8 mouse cellular contexts compared by ENCODE assay signal in the genomic region with DNA sequence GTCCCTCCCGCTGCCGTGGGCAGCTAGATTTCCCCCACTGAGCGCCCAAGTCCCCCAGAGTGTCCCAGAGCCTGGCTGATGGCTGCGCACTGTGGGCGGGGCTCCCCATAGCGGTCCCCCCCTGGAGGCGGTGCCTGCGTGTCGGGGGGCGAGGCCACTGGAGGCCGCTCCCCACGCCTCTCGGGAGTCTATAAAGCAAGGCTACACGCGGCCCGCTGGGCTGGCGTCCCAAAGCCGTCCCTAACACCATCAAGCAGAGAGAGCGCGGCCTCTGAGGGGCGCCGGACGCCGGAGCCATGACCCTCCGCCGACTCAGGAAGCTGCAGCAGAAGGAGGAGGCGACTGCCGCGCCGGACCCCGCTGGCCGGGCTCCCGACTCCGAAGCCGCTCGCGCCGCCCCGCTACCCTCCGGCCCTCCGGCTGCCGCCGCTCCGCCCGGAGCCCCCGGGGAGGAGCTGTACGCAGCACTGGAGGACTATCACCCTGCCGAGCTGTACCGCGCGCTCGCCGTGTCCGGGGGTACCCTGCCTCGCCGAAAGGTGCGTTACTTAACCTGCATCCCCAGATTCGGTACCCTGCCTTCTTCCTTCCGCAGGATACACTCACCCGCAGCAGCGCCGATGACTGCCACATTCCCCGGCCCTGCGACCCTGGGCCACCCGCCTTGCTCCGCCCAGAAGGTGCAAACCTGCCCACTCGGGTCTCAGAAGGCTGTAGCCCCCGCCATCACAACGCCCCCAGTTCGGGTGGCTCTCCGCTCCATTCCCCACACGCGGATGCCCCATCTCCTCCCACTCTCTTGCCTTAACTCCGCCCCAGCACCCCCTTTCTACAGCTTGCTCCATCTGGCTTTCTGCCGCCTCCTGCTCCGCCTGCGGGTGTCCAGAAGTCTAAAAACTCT. TPM values are rescaled to one million over a fixed set of nuclear protein-coding genes. Genes with fewer than 3 reads are reported as not detected.
DNase-seq lines count a peak whose midpoint lies in the region; ATAC-seq and TF ChIP-seq lines count a peak whose summit lies in the region.

A gene (plus strand): TSS at position 183 of the 901 bp plus-strand sequence.

- H3K27me3 ChIP-seq in forebrain, embryonic 13.5 days, result peaks cover 21% of the 10 kb centered on the region; the same call in 1 of the 2 replicates
- H3K27me3 ChIP-seq in heart, postnatal 0 days (ENCODE audit: control insufficient read depth, insufficient read depth, low read length), result peaks cover 4% of the 10 kb centered on the region; the same call in 1 of the 2 replicates
- peaks cover 39% of the 10 kb centered on the region for H3K27me3 ChIP-seq in liver, embryonic 16.5 days (ENCODE audit: control insufficient read depth, insufficient read depth, low read depth, low read length)
- H3K27me3 ChIP-seq in neural tube, embryonic 12.5 days (replicated peaks), result peaks cover 19% of the 10 kb centered on the region
- H3K27me3 ChIP-seq in stomach, embryonic 16.5 days (ENCODE audit: control insufficient read depth, insufficient read depth, low read length), result no peaks in the 10 kb centered on the region

- no peaks in the 10 kb centered on the region for H3K9me3 ChIP-seq in forebrain, embryonic 13.5 days (replicated peaks)
- no peaks in the 10 kb centered on the region for H3K9me3 ChIP-seq in heart, postnatal 0 days (replicated peaks; ENCODE audit: control insufficient read depth, low read length)
- H3K9me3 ChIP-seq in liver, embryonic 16.5 days (replicated peaks; ENCODE audit: control insufficient read depth, low read length), result no peaks in the 10 kb centered on the region
- no peaks in the 10 kb centered on the region for H3K9me3 ChIP-seq in neural tube, embryonic 12.5 days
- no peaks in the 10 kb centered on the region for H3K9me3 ChIP-seq in stomach, embryonic 16.5 days (replicated peaks; ENCODE audit: control insufficient read depth, low read length)

- H3K4me3 ChIP-seq in forebrain, embryonic 13.5 days, result peak within 1 kb of the TSS; percentile 71
- peak within 1 kb of the TSS; percentile 86 for H3K4me3 ChIP-seq in heart, postnatal 0 days (ENCODE audit: low read depth, low read length)
- H3K4me3 ChIP-seq in liver, embryonic 16.5 days (ENCODE audit: low read depth, low read length), result peak within 1 kb of the TSS; percentile 57
- H3K4me3 ChIP-seq in neural tube, embryonic 12.5 days, result peak within 1 kb of the TSS; percentile 69
- H3K4me3 ChIP-seq in stomach, embryonic 16.5 days (replicated peaks; ENCODE audit: low read length), result peak within 1 kb of the TSS; percentile 81

- peak within 1 kb of the TSS; percentile 98 for H3K4me2 ChIP-seq in forebrain, embryonic 13.5 days
- peak within 1 kb of the TSS; percentile 93 for H3K4me2 ChIP-seq in heart, postnatal 0 days (ENCODE audit: low read depth, low read length)
- peak within 1 kb of the TSS; percentile 74 for H3K4me2 ChIP-seq in liver, embryonic 16.5 days (ENCODE audit: low read depth, low read length)
- H3K4me2 ChIP-seq in neural tube, embryonic 12.5 days (replicated peaks), result peak within 1 kb of the TSS; percentile 93
- H3K4me2 ChIP-seq in stomach, embryonic 16.5 days (ENCODE audit: low read depth, low read length), result peak within 1 kb of the TSS; percentile 62

- peak; percentile 85 for DNase-seq in CD4-positive helper T cell, adult 2 months (ENCODE audit: low read depth, low spot score)
- peak; percentile 91 for DNase-seq in brain, adult 2 months (ENCODE audit: low read depth, low spot score)
- peak; percentile 86 for DNase-seq in heart, postnatal 0 days (ENCODE audit: low spot score)
- DNase-seq in kidney, postnatal 36 days, result peak; percentile 92 to 93

- TF ChIP-seq EP300 in heart, postnatal 0 days (IDR thresholded peaks at IDR 0.05; ENCODE audit: low read depth), result no peak

- no peak for TF ChIP-seq CTCF in heart, postnatal 0 days (IDR thresholded peaks at IDR 0.05; ENCODE audit: low read depth)

- H3K36me3 ChIP-seq in forebrain, embryonic 13.5 days (ENCODE audit: poor library complexity, severe bottlenecking), result 0 out of 2 replicates have a peak, but pooled peaks cover 5% of the 10 kb centered on the region
- H3K36me3 ChIP-seq in heart, postnatal 0 days (replicated peaks; ENCODE audit: control insufficient read depth, insufficient read depth, low read length), result peaks cover 5% of the 10 kb centered on the region; the same call in 1 of the 2 replicates
- H3K36me3 ChIP-seq in liver, embryonic 16.5 days (ENCODE audit: control insufficient read depth, insufficient read depth), result no peaks in the 10 kb centered on the region
- H3K36me3 ChIP-seq in neural tube, embryonic 12.5 days, result peaks cover 3% of the 10 kb centered on the region; the same call in 1 of the 2 replicates
- peaks cover under 1% of the 10 kb centered on the region; the same call in 1 of the 2 replicates for H3K36me3 ChIP-seq in stomach, embryonic 16.5 days (ENCODE audit: control insufficient read depth, insufficient read depth, low read length)

- peaks cover 58% of the 10 kb centered on the region for H3K4me1 ChIP-seq in forebrain, embryonic 13.5 days
- 0 out of 2 replicates have a peak, but pooled peaks cover 5% of the 10 kb centered on the region for H3K4me1 ChIP-seq in heart, postnatal 0 days (ENCODE audit: control insufficient read depth, insufficient read depth)
- H3K4me1 ChIP-seq in liver, embryonic 16.5 days (ENCODE audit: control insufficient read depth, low read depth, low read length), result no peaks in the 10 kb centered on the region; the same call in none of the 2 replicates
- H3K4me1 ChIP-seq in neural tube, embryonic 12.5 days, result peaks cover 48% of the 10 kb centered on the region
- H3K4me1 ChIP-seq in stomach, embryonic 16.5 days (ENCODE audit: control insufficient read depth, insufficient read depth, low read length), result peaks cover 70% of the 10 kb centered on the region

- H3K9ac ChIP-seq in forebrain, embryonic 13.5 days, result peak within 1 kb of the TSS; percentile 85
- H3K9ac ChIP-seq in heart, postnatal 0 days (replicated peaks; ENCODE audit: low read depth, low read length), result peak within 1 kb of the TSS; percentile 75
- H3K9ac ChIP-seq in liver, embryonic 16.5 days (ENCODE audit: low read depth, low read length), result peak within 1 kb of the TSS; percentile 30; the same call in 1 of the 2 replicates
- peak within 1 kb of the TSS; percentile 84 for H3K9ac ChIP-seq in neural tube, embryonic 12.5 days
- peak within 1 kb of the TSS; percentile 91 for H3K9ac ChIP-seq in stomach, embryonic 16.5 days (ENCODE audit: low read length)

- H3K27ac ChIP-seq in forebrain, embryonic 13.5 days, result no peak within 1 kb of the TSS
- peak within 1 kb of the TSS; percentile 82 for H3K27ac ChIP-seq in heart, postnatal 0 days (ENCODE audit: low read depth)
- no peak within 1 kb of the TSS for H3K27ac ChIP-seq in liver, embryonic 16.5 days (ENCODE audit: low read length)
- H3K27ac ChIP-seq in neural tube, embryonic 12.5 days, result peak within 1 kb of the TSS; percentile 7; the same call in 1 of the 2 replicates
- H3K27ac ChIP-seq in stomach, embryonic 16.5 days (ENCODE audit: low read length), result peak within 1 kb of the TSS; percentile 78

- ATAC-seq in forebrain, embryonic 13.5 days, result peak; percentile 84
- peak; percentile 89 for ATAC-seq in heart, postnatal 0 days (ENCODE audit: insufficient read depth, low read depth)
- ATAC-seq in liver, embryonic 16.5 days (ENCODE audit: low read depth), result peak; percentile 71
- ATAC-seq in neural tube, embryonic 12.5 days (ENCODE audit: low FRiP score, low read depth), result peak; percentile 58
- ATAC-seq in stomach, embryonic 16.5 days (ENCODE audit: insufficient read depth, low FRiP score), result peak; percentile 89

- 1% methylated on average over 52 of the region's 77 CpGs for WGBS in forebrain, embryonic 13.5 days
- under 1% methylated on average over 63 of the region's 77 CpGs for WGBS in heart, postnatal 0 days
- under 1% methylated on average over 76 of the region's 77 CpGs for WGBS in liver, embryonic 16.5 days (ENCODE audit: insufficient replicate concordance)
- WGBS in neural tube, embryonic 12.5 days, result under 1% methylated on average over 75 of the region's 77 CpGs
- WGBS in stomach, embryonic 16.5 days, result under 1% methylated on average over 70 of the region's 77 CpGs

RNA-seq across cellular contexts. Expression of the gene that starts here (rescaled TPM):
- 1.3 and 1.5 TPM in 2 replicates for polyA plus RNA-seq in forebrain, embryonic 13.5 days (2015; fragmentation: Nextera tagmentation; extraction: Ambion mirVana)
- total RNA-seq in heart, postnatal 0 days (2014; rRNA removed; ENCODE audit: low replicate concordance), result 8.0 and 21.3 TPM in 2 replicates
- polyA plus RNA-seq in heart, postnatal 0 days (2015; fragmentation: Nextera tagmentation; extraction: Ambion mirVana), result 2.0 and 2.3 TPM in 2 replicates
- polyA plus RNA-seq in liver, embryonic 16.5 days (2015; fragmentation: Nextera tagmentation; extraction: Ambion mirVana), result 0.36 and 0.54 TPM in 2 replicates
- polyA plus RNA-seq in neural tube, embryonic 12.5 days (2016; fragmentation: Nextera tagmentation; extraction: Ambion mirVana), result 9.2 and 13.8 TPM in 2 replicates
- 2.1 and 2.7 TPM in 2 replicates for polyA plus RNA-seq in stomach, embryonic 16.5 days (2015; fragmentation: Nextera tagmentation; extraction: Ambion mirVana)

Comparison
In these comparisons a context has a peak if more than half of its experiments do, and no peak if none do; other contexts are left out.
1. Peak in ATAC-seq, H3K4me3 ChIP-seq, H3K9ac ChIP-seq and H3K4me2 ChIP-seq in liver, embryonic 16.5 days; RNA of the gene not detected or under 1 TPM.
2. H3K27ac ChIP-seq: peak in heart, postnatal 0 days (single experiment), neural tube, embryonic 12.5 days (single experiment) and stomach, embryonic 16.5 days (single experiment); none in forebrain, embryonic 13.5 days (single experiment) and liver, embryonic 16.5 days (single experiment).
3. H3K9ac ChIP-seq: peak in every context shown above with its lines; median percentile 91 in stomach, embryonic 16.5 days; 85 in forebrain, embryonic 13.5 days; 84 in neural tube, embryonic 12.5 days; 75 in heart, postnatal 0 days; 30 in liver, embryonic 16.5 days.
4. Peak in every context shown above with its lines, with median percentiles within 50 percentile points of each other: DNase-seq, ATAC-seq, H3K4me2 ChIP-seq and H3K4me3 ChIP-seq.